Mouse (Mus musculus) cerebellum, postnatal 25 days (tissue): ENCODE data around the gene Nln.

Source experiments
- DNase-seq, 2 experiments: peaks; one replicate each; pipeline ENCODE4 v3.0.0; 2021; ENCODE audit warnings: mixed read lengths in 2 of 2

The Nln gene

DNA sequence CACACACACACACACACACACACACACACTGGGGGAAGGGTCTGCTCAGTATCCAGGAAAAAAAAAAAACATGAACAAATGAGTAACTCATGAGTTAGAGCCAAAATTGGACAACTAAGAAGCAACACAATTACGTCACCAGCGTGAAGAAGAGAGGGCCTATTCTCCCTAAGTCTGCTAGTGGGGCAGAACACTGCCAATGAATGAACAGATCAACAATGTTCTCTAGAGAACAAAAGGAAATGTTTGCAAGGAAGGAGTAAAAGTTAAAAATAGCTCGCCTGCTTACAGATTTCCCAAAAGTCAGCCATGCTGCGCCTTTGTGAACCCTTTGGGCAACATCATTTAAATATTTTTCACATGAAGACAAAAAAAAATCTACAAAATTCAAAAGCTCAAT is 69.6 kb downstream of the Nln start:
- no peak for DNase-seq

- DNase-seq: no peak
These were observed 70.5 kb downstream of the Nln start for GRCm38 (mm10) chr13:104038891-104039290.

GRCm38 (mm10) chr13:104038358-104038757 is 71.1 kb downstream of the Nln start:
- peak in 1 of 2 experiments; percentile 41 for DNase-seq

GRCm38 (mm10) chr13:104037531-104038290 is 71.7 kb downstream of the Nln start:
- no peak for DNase-seq

DNA sequence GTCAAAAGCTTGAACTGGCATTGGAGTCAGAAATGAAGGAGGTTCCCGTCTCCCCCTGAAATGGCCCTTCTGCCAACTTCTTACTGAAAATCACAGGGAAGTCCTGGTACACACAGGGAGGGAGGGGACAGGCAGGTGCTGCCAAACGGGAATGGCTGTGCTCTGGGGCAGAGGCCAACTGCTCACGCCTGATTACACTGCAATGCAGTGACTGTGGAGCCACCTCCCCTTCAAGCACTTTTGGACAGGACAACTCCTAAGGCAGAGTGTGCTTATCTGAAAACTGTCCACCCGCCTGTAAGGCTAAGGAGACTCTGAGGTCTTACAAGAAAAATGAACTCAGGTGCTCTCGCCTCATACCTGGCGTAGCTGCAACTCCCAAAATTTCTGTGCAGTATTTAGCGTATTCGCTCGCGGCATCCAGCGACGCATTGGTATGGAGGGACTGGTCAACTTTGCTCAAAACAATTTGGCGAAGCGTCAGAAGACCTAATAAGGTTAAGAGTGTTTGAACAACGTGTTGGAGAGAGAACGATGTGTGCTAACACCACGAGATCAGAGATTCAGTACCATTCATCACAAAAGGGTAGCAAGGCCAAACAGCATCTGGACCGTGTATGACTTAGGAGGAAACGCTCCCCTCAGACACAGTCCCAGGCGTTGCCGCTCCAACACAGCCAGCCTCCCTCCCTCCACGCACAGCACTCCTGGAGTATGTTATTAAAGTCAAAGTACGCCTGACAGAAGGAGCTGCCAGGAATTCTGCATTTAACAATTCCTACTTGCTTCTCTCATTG is 72.7 kb downstream of the Nln start:
- peak; percentile 73 to 84 for DNase-seq

DNA sequence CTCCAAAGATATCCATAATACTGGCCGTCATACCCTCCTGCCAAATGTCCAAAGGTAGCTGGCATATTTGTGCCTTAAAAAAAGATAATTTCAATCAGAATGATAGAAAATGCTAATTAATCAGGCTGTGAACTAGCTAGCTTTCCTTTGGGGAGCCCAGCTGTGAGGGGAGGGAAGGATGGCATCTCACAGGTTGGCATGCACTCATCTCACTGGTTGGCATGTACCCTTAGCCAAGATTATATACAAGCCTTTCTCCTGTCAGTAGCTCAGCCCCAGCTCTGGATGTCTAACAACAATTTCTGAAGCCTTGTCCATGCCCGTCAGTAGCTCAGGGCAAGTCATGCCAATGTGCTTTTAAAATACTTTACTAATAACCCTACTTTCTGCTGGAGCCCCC is 73.8 kb downstream of the Nln start:
- no peak for DNase-seq

DNA sequence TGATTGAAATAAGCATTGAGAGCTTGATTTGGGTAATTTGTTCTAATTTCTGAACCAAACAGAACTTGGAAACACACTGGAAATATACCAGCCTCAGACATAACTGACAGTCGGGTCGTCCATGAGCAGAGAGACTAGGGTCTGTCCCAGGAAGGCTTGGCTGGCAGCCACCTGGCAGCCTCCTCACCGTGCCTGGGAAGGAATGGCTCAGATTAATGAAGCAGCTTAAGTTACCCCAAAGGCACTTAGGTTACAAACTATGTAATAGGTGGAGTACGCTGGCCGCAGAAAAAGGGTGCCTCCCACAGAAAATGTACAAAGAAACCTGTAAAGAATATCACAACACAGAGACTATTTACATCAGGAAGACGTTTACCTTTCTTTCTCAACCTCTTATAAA is 74.6 kb downstream of the Nln start:
- DNase-seq: no peak

GRCm38 (mm10) chr13:104032620-104033133 is 76.7 kb downstream of the Nln start:
- DNase-seq: peak in 1 of 2 experiments; percentile 42

- peak in 1 of 2 experiments; percentile 21 for DNase-seq
These were observed 77.5 kb downstream of the Nln start for GRCm38 (mm10) chr13:104031821-104032331.

GRCm38 (mm10) chr13:104030956-104031355 is 78.5 kb downstream of the Nln start:
- no peak for DNase-seq

DNA sequence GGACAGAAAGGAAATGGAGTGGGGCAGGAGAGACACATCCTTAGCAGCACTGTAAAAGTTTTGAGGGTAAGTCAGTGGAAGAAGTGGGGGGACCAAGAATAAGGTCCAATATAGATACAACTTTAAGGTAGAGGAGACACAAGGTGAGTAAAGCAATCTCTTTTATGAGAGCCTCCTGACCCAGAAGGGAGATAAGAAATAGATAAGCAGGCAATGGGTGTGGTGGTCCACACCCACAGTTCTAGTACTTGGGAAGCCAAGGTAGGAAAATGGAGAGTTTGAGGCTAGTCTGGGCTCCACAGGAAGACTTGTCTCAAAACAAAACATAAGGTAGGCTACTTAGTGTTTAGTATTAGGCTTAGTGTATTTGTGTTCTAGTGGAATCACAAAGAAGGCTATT is 79.9 kb downstream of the Nln start:
- DNase-seq: no peak

DNA sequence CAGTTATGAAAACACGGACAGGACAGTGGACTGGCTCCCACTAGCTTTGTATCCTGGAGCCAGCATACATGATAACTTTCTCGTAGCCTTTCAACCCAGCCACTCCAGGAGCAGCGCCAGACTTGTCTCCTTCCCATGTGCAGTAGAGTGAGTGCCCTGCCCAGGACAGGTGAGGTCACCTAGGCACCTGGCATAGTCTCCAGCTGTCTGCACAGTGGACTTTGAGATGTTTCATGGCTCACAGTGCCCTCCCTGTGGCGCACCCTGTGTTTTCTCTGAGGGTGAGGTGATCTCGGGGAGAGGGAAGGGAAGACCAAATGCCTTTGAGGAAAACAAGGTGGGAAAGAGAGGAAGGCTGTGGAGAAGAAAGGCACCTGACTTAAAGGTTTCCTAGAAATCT is 80.3 kb downstream of the Nln start:
- DNase-seq: no peak

- no peak for DNase-seq
These were observed 82.9 kb downstream of the Nln start for GRCm38 (mm10) chr13:104026525-104026924.

DNA sequence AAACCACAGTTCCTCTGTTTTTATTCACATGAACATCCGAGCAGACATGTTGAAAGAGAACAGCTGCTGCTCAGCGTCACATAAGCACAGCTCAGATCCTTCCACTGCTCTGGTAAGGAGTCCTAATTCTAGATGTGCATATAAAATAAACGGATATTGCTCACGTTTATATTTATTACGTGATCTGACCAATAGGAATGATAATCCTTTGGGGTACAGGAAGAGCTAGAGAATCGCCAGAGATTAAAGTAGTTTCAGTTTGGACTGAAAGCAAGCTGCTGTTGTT is 83.8 kb downstream of the Nln start:
- no peak for DNase-seq

- DNase-seq: no peak
These were observed 84.3 kb downstream of the Nln start for GRCm38 (mm10) chr13:104024856-104025709.

DNA sequence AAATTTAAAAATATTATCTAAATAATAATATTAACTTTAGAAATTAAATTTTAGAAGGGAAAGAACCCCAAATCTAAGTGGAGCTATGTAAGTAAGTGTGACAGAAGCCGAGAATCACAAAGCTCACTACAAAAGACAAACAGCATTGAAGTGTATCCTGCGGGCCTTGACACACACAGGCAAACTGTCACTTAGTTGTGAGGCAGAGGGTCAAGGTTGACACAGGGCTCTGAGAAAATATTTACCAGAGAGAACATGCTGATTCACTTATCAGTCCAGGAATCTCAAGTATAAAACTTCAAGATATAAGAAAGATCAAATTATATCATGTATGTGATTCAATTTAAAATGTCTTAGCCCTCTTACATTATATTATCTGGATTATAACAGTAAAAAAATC is 85.1 kb downstream of the Nln start:
- no peak for DNase-seq

DNA sequence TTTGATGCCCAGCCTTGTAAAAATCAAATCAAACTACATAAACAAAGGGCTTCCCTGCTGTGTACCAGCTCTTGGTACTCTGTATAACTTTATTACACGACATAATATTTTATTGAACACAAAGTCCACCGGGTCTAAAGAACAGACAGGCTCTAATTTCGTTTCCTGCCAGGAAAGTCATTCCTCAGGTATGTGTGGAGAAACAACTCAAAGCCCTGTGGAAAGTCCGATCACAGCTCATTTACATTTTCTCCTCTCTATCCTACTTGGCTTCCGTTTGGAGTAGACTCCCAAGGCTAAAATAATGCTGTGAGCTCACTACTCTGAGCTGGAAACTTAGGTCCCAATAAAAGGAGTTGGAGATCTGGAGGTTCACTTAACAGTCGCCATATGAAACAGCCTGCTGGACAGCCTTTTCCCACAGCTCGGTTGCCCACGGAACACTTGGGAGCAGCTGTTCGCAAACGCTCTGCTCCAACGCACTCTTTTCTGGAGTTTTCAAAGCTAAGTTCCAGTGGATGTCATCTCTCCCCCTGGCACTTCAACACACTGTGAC is 86.0 kb downstream of the Nln start:
- no peak for DNase-seq

DNA sequence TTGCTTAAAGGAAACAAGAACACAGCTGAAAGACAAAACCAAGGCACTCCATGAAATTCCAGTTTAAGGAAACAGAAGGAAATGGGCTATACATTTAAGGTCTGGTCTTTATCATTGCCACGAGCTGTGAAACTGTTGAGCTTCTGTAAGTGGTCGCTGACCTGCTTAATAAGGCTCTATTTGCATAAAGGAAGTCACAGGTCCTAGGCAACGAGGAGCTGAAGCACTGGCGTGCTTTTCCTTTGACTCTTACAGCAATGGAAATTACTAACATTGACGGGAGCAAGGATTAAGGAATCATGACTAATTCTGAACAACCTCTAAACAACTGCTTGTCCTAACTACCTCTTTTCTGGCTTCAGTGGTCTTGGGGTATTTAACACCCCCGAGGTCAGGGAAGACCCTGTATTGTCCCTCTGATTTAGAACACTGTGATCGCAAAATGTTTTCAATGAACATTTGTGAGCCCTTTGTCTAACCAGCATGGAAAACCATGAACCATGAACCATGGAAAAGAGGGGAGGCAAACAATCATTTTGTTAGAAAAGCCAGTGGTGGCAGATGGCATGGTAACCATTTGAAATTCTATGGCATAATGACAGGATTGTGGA is 90.8 kb downstream of the Nln start:
- no peak for DNase-seq

DNA sequence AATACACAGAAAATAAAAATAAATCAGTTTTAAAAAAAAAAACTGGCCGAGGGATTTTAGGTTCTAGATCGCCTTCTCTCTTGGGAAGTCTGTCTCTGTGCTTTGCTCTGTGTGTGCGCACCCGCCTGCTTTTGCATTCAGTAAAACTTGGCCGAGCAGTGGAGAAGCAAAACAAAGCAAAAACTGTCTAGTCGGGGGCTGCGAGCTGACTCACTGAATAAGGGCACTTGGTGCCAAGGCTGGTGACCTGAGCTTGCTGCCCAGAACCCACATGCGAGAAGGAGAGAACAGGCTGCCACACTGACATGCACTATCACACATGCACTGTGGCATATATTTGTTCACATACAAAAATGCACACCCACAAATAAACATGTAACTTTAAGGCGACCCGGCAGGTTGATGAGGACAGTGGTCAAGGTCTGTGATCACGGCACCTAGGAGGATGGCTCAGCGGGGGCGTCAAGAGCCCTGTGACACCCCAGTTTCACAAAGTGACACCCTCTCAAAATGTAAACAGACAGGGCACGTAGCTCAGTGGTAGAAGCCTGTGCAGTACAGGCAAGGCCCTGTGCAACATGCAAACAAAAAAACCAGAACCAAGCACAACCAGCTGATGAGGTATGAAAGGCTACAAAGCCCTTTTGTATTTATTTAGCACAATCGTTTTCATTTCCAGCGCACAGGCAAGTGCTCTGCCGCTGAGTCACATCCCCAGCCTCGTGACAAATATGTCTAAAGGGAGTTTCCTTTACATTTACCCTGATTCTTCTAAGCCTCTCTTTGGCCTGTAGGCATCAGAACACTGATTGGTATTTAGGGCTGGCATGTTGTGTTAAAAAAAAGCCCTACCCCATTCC is 93.9 kb downstream of the Nln start:
- no peak for DNase-seq

GRCm38 (mm10) chr13:104014038-104014437 is 95.4 kb downstream of the Nln start:
- DNase-seq: no peak

- DNase-seq: no peak
These were observed 96.0 kb downstream of the Nln start for GRCm38 (mm10) chr13:104013380-104013779.
